Mouse (Mus musculus) limb, embryonic 15.5 days (tissue): ENCODE results near the gene Clmn. TPM values are rescaled to one million over a fixed set of nuclear protein-coding genes. Genes with fewer than 3 reads are reported as not detected.

Experiments
- ATAC-seq: fragments of 200-750 bp; cut with Nextera tagmentation; 2 replicates; pipeline ENCODE4 v1.8.0; 2017; ENCODE audit warnings: low read depth, moderate TSS enrichment; ENCODE audit not compliant: insufficient number of reproducible peaks, low FRiP score, low TSS enrichment
- H3K27ac ChIP-seq: fragments of 300-500 bp; sonication (generic); 2 replicates; pipeline ENCODE4 v1.5.1; 2015; ENCODE audit warnings: moderate library complexity, mild to moderate bottlenecking, inconsistent platforms
- H3K27me3 ChIP-seq: fragments of 300-500 bp; sonication (generic); 2 replicates; pipeline ENCODE4 v1.6.1; 2015; ENCODE audit warnings: inconsistent platforms
- H3K36me3 ChIP-seq: fragments of 300-500 bp; sonication (generic); 2 replicates; pipeline ENCODE4 v1.6.1; 2015; ENCODE audit warnings: inconsistent platforms
- H3K4me1 ChIP-seq: fragments of 300-500 bp; sonication (generic); 2 replicates; pipeline ENCODE4 v1.6.1; 2015; ENCODE audit warnings: inconsistent platforms
- H3K4me2 ChIP-seq: fragments of 300-500 bp; sonication (generic); 2 replicates; pipeline ENCODE4 v1.6.1; 2015; ENCODE audit warnings: mild to moderate bottlenecking, inconsistent platforms
- H3K4me3 ChIP-seq: fragments of 300-500 bp; sonication (generic); 2 replicates; pipeline ENCODE4 v1.5.1; 2015; ENCODE audit warnings: mild to moderate bottlenecking, inconsistent platforms
- H3K9ac ChIP-seq: fragments of 300-500 bp; sonication (generic); 2 replicates; pipeline ENCODE4 v1.6.1; 2015; ENCODE audit warnings: inconsistent platforms
- H3K9me3 ChIP-seq: fragments of 300-500 bp; sonication (generic); 2 replicates; pipeline ENCODE4 v1.6.1; 2016; ENCODE audit warnings: inconsistent platforms
- WGBS: fragments of 180-500 bp; shearing (Covaris S2); methylation state at CpG from one replicate; pipeline ENCODE4 v1.1.7; 2015; 5-methylcytosine and 5-hydroxymethylcytosine counted together
- polyA plus RNA-seq: library from polyadenylated mRNA; unstranded; fragments of >200 nt; fragmentation: Nextera tagmentation; extraction: Ambion mirVana; gene quantifications from 2 replicates; pipeline ENCODE4 v1.2.1, GENCODE M21; 2015

The Clmn gene
- polyA plus RNA-seq, 1 experiment from 2014 or later: 2.2 TPM

DNA sequence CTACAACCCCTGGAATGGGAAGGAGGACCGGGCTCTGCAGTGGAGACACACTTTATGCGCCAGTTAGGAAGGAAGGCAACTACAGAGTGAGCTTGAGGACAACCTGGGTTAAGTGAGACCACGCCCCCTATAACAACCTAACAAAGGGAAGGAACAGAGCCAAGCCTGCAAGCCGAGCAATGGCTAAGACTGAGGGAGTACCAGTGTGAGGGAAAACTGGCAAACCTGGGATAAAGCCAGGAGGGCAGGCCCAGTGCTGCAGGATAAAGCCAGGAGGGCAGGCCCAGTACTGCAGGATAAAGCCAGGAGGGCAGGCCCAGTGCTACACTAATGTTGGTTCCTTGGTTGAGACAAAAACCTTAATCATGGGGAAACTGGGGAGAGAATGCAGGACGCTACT lies 145.9 kb downstream of the Clmn start:
- no peak for ATAC-seq
- H3K4me3 ChIP-seq: no peak overlapping the region
- H3K4me1 ChIP-seq: peaks cover 4% of the 10 kb centered on the region; the same call in 1 of the 2 replicates
- H3K9ac ChIP-seq: no peak overlapping the region
- peaks cover 62% of the 10 kb centered on the region for H3K36me3 ChIP-seq
- 69% methylated on average over 5 of the region's 5 CpGs for WGBS
- no peak overlapping the region for H3K4me2 ChIP-seq
- H3K27ac ChIP-seq: no peak overlapping the region
- H3K9me3 ChIP-seq: no peaks in the 10 kb centered on the region
- H3K27me3 ChIP-seq: no peaks in the 10 kb centered on the region

DNA sequence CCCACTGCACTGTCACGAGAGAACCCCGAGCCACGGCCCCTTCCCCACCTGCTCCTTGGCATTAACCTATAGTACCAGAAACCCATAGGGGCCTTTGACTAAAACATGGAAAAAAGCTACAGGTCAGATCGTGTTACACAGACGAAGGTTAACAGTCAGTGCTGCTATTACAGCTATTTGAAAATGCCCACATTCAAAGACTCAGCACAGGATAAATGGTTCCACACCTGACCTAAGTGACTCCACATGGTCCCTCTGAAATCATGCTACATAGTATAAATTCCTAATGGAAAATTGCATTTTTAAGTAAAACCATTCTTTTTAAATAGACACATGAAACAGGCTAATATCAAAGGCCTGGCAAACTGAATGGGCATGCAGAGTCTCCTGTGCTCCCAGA lies 148.5 kb downstream of the Clmn start:
- H3K27ac ChIP-seq: no peak overlapping the region
- peaks cover 61% of the 10 kb centered on the region for H3K36me3 ChIP-seq
- H3K4me3 ChIP-seq: no peak overlapping the region
- H3K27me3 ChIP-seq: no peaks in the 10 kb centered on the region
- WGBS: 46% methylated on average over 5 of the region's 5 CpGs
- H3K4me2 ChIP-seq: no peak overlapping the region
- H3K4me1 ChIP-seq: peaks cover 4% of the 10 kb centered on the region; the same call in 1 of the 2 replicates
- H3K9ac ChIP-seq: no peak overlapping the region
- no peaks in the 10 kb centered on the region for H3K9me3 ChIP-seq
- no peak for ATAC-seq

- 92% methylated on average over 5 of the region's 5 CpGs for WGBS
- H3K36me3 ChIP-seq: peaks cover 64% of the 10 kb centered on the region
- peaks cover 4% of the 10 kb centered on the region; the same call in 1 of the 2 replicates for H3K4me1 ChIP-seq
Observed at GRCm38 (mm10) chr12:104715453-104715852, 149.4 kb downstream of the Clmn start.

More at GRCm38 (mm10) chr12:104715453-104715852, 149.4 kb downstream of the Clmn start:
- no peak overlapping the region for H3K27ac ChIP-seq
- H3K9ac ChIP-seq: no peak overlapping the region
- no peak for ATAC-seq
- H3K27me3 ChIP-seq: no peaks in the 10 kb centered on the region
- no peaks in the 10 kb centered on the region for H3K9me3 ChIP-seq
- no peak overlapping the region for H3K4me3 ChIP-seq
- H3K4me2 ChIP-seq: no peak overlapping the region

Other genes with a start within 250 kb of the Clmn start
- 20.5 and 27.9 TPM in 2 replicates for gene Dicer1, start 113.1 kb downstream of the Clmn start, polyA plus RNA-seq
- 3.3 and 4.0 TPM in 2 replicates for gene Syne3, start 144.7 kb upstream of the Clmn start, polyA plus RNA-seq
- gene Glrx5, start 167.6 kb upstream of the Clmn start, polyA plus RNA-seq: 129 and 134 TPM in 2 replicates